Mouse (Mus musculus) naive thymus-derived CD4-positive, alpha-beta T cell, adult 2 months (primary cell): ENCODE measurements around the gene Rassf6.

Source experiments
- DNase-seq: peaks from one replicate; pipeline ENCODE4 v3.0.0-alpha.2; 2011; ENCODE audit warnings: low read depth

Rassf6 gene

DNA sequence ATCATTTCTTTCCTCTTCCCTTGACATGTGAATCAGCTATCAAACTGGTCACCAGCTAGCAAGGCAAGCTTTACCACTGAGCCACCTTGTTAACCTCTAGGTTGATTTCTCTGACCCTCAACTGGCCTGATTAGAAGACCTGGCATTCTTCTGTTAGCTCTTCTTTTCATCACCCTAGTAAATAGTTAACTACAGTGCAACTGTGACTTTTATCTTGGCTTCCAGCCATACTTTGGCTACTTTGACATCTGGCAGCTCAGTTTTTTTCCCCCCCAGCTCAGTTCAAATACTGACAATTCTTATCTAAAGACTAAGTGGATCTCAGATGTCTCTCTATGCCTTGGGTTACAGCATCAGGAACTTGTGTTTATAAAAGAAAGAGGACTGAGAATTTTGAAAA lies 72.1 kb downstream of the Rassf6 start:
- DNase-seq = no peak

DNA sequence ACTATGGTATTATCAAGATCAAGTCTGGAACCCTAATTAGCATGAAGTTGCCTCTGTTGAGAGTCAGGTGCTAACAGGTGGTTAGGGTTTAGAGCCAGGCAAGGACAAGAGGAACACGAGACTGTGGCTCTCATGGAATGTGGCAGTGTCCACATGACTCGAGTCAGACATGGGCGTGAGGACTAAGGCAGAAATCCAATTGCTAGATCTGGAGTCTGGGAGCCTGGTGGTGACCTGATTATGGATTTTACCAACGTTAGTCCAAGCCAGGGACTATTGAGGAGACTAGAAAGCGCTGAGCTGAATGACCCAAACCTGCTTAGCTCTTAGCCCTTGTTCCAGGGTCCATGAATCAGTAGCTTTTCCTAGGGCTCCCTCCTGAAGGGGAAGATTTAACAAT lies 72.7 kb downstream of the Rassf6 start:
- no peak for DNase-seq

DNA sequence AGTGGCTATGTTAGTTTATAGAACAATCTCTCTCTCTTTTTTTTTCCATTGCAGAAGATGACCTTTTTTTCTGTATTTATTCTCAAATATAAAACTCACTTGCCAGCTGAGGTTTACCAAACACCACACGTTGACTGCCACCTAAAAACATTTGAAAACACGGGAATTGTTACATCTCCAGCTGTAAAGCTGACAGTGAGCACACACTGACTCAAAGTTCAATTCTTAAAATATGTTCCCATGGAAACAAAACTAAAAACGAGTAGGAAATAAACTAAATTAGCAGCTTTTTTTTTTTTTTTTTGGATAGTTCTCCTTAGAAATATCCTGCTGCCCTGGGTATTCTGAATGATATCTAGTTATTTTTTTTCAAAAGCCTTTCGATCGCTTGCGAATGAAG lies 75.3 kb downstream of the Rassf6 start:
- DNase-seq = no peak

DNA sequence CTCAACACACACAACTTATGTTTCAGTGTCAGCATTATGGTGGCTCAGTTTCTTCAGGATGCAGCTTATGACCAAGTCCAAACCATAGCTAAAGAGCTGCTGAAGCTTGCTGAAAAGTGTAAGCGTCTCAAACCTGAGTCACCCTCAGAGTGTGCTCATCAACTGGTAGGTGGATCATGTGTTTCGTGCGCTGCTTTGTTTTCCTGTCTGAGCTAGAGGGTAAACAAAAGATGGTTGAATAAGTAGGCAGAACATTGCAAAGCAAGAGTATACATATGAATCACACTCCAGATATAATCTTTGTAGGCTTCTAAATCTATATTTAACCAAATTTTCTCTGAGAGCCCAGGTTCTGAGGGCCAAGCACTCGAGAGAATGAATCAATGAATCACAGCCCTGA lies 76.3 kb downstream of the Rassf6 start:
- no peak for DNase-seq

DNA sequence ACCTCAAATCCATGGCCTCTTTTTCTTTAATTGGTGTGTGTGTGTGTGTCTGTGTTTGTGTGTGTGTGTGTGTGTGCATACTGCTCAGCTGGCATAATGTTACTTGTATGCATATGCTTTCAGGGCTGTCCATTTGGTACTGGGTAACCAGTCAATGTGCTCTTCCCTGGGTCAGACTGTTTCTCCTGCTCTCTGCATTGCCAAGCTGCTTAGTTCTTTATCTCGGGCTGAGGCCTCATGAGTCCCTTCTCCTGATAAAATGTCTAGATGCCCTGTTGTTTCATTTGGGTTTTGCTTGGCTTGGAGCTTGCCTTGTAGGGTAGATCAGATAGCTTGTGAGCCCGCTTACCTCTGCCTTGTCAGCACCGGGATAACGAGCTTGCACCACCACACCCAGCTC lies 77.6 kb downstream of the Rassf6 start:
- no peak for DNase-seq

DNA sequence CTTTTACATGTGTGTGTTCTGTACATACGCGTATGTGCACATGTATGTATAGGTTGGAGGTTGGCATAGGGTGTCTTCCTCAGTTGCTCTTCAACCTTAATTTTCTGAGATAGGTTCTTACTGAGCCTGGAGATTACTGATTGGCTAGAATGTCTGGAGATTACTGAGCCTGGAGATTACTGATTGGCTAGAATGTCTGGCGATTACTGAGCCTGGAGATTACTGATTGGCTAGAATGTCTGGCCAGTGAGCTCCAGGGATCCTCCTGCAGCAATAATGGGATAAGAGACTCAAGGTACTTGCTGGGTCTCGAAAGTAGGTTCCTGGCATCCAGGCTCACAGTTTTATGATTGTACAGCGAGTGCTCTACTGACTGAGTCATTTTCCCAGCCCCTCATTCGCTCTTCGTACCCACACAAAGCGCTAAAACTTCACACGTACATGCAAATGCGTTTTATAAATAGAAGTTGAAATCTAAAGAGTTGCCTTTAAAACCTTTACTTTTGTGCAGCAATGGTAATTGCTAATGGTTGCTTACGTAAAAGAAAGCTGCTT lies 78.7 kb downstream of the Rassf6 start:
- DNase-seq = no peak

DNA sequence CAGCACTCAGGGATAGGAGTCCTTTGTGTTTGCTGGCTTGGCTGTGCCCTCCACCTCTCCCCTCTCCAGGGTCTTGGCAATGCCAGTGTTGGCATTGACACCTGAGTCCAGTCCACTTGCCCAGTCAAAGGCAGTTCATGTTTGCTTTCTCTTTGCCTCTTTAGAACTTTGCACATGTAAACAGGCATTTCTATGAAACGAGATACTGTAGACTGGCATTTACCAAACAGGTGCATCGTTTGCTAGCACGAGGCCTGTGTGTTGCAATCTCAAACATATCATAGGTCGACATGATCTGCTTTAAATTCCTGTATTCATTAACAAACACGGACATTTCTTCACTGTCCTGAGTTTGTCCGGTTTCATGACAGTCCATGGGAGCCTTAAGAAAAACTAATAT lies 79.7 kb downstream of the Rassf6 start, which contains the start of gene 5830473C10Rik:
Gene 5830473C10Rik, plus strand, starts transcription at position 365 of the 400 bp plus-strand sequence.
- no peak for DNase-seq

DNA sequence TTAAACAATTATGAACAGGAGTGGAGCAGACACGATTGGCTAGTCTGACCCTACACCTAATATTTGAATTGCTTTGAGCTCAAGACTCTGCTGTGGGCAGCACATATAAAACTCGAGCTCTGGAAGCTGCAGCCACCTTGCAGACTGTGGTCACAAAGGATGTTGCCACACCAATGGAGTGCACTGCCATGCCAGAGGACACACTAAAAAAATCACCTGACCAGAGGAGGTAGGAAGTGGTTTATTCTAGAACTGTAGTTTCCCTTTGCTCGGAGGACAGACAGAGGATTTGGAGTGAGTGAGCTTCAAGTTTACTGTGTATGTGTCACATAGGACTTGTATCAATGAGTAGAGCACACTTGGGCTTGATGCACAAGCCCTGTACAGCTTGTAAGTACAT lies 84.4 kb downstream of the Rassf6 start:
- DNase-seq = no peak
